Mouse (Mus musculus): ENCODE measurements around the gene Rpl37.

Gene Rpl37

GRCm38 (mm10) chr15:5152171-5152570, 35.7 kb downstream of the Rpl37 start:
- no peak for DNase-seq (ENCODE audit: low read depth)

GRCm38 (mm10) chr15:5154621-5155020, 38.2 kb downstream of the Rpl37 start:
- DNase-seq (ENCODE audit: low read depth), result no peak

- DNase-seq (ENCODE audit: low read depth), result no peak
These were observed 38.6 kb downstream of the Rpl37 start for GRCm38 (mm10) chr15:5155093-5155492.

DNA sequence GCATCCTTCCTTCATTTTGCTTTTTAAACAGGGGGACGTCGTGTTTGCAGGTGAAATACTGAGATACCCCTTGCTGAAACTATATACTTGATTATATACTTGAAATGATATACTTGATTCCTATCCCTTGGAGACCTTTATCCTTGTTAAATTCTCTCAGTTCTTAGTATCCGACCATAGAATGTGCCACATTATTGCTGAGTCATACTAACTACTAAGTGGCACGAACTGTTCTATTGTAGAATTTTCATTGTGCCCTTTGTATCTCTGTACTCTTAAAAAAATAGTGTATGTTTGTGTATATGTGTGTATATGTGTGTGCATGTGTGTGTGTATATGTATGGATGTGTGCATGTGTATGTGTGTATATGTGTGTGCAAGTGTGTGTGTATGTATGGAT, 39.9 kb downstream of the Rpl37 start:
- DNase-seq (ENCODE audit: low read depth), result no peak

DNA sequence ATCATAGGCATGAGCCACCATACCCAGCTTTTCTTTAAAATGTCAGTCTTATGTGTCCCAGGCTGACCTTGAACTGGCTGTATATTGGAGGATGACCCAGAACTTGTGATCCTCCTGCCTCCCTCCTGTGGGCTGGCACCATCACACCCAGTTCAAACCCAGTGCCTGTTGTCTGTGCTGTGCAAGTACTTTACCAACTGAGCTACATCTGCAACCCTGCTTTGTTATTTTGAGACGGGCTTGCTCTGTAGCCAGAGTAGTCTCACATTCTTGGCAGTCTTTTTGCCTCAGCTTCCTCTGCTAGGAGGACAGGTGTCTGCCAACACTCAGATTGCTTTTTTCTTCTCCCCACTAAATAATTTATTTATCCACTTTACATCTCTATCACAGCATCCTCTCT, 40.9 kb downstream of the Rpl37 start:
- no peak for DNase-seq (ENCODE audit: low read depth)

GRCm38 (mm10) chr15:5158827-5159226, 42.4 kb downstream of the Rpl37 start:
- no peak for DNase-seq (ENCODE audit: low read depth)

GRCm38 (mm10) chr15:5165121-5165773, 48.8 kb downstream of the Rpl37 start:
- no peak for DNase-seq (ENCODE audit: low read depth)

Measured in naive thymus-derived CD4-positive, alpha-beta T cell, adult 2 months (primary cell).